Mouse (Mus musculus): Measurements from ENCODE around the gene Unc80. TPM values are rescaled to one million over a fixed set of nuclear protein-coding genes. Genes with fewer than 3 reads are reported as not detected.

Unc80 gene
- polyA plus RNA-seq, 1 experiment from 2014 or later: 1.2 TPM

DNA sequence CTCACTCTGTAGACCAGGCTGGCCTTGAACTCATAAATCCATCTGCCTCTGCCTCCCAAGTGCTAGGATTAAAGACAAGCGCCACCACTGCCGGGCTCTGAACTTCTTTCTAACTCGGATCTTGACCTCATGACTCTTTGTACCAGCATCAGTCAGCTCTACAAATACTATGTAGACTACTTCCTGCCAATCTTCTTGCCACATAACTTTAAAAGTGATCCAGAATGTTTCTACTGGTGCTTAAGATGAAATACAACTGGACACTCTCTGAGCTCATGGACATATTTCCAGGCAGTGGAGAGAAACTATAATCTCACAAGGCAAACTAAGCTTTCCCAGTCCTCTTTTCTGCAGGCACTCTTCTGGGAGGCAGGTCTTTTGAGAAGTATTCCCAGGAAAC lies 8.8 kb upstream of the Unc80 start:
- H3K4me3 ChIP-seq (ENCODE audit: low read depth, low read length): no peak overlapping the region
- 79% methylated on average over 3 of the region's 3 CpGs for WGBS
- H3K36me3 ChIP-seq (ENCODE audit: control insufficient read depth, insufficient read depth, low read length): no peaks in the 10 kb centered on the region

DNA sequence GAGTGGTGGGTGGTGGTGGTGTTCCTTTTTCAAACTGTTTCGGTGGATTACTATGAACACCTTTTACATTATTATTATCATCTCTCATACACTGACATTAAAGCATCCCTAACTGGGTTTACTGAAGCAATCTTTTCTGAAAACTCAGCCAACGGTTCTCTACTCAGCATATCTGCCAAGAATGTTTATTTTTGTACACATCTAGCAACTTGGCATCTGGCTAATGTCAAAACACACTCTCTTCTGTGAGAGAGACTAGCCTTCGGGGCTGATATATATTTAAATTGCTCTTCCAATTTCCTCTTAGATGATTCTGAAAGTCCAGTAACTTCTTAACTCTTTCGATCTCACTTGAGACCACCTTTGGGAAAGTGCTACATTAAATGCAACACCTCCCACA lies 7.3 kb upstream of the Unc80 start:
- WGBS: 84% methylated on average over 4 of the region's 4 CpGs
- Histone ChIP-seq H3K4me2 (ENCODE audit: low read length) (no peak overlapping the region), H3K27ac (ENCODE audit: low read depth, low read length) (no peak overlapping the region), H3K9ac (ENCODE audit: low read length) (no peak overlapping the region), H3K9me3 (replicated peaks; ENCODE audit: control insufficient read depth, low read length) (no peaks in the 10 kb centered on the region), H3K4me1 (ENCODE audit: control insufficient read depth, insufficient read depth, low read length) (no peaks in the 10 kb centered on the region), H3K36me3 (ENCODE audit: control insufficient read depth, insufficient read depth, low read length) (no peaks in the 10 kb centered on the region), H3K4me3 (ENCODE audit: low read depth, low read length) (no peak overlapping the region), H3K27me3 (replicated peaks; ENCODE audit: control insufficient read depth, insufficient read depth, low read length) (no peaks in the 10 kb centered on the region)
- no peak for ATAC-seq
- no peak for DNase-seq (ENCODE audit: low spot score)

More for the DNA sequence above, 8.8 kb upstream of the Unc80 start:
- H3K27ac ChIP-seq (ENCODE audit: low read depth, low read length): no peak overlapping the region
- H3K4me2 ChIP-seq (ENCODE audit: low read length): no peak overlapping the region
- H3K27me3 ChIP-seq (replicated peaks; ENCODE audit: control insufficient read depth, insufficient read depth, low read length): no peaks in the 10 kb centered on the region
- no peak for ATAC-seq
- no peaks in the 10 kb centered on the region for H3K4me1 ChIP-seq (ENCODE audit: control insufficient read depth, insufficient read depth, low read length)
- no peak overlapping the region for H3K9ac ChIP-seq (ENCODE audit: low read length)
- no peak for DNase-seq (ENCODE audit: low spot score)
- H3K9me3 ChIP-seq (replicated peaks; ENCODE audit: control insufficient read depth, low read length): no peaks in the 10 kb centered on the region

DNA sequence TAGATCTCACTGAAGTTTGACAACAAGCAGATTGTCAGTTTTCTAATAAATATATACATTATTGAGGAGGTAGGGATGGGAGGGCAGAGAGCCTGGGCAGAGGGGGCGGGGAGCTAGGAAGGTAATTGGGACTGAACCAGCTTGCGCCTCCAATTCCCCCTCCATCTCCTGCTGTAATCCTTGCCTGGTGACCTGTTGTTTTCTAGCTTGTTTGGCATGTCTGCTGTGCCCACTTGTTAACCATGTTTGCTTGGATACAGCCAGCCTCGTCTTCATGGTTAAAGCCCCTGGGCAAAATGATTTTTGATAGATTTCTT lies 495 bp downstream of the Unc80 start:
- peak overlapping the region; percentile 81 for H3K9ac ChIP-seq (ENCODE audit: low read length)
- DNase-seq (ENCODE audit: low spot score) (peak; percentile 27), ATAC-seq (peak; percentile 65)
- no peaks in the 10 kb centered on the region for H3K4me1 ChIP-seq (ENCODE audit: control insufficient read depth, insufficient read depth, low read length)
- H3K9me3 ChIP-seq (replicated peaks; ENCODE audit: control insufficient read depth, low read length): no peaks in the 10 kb centered on the region
- 14% methylated on average over 3 of the region's 3 CpGs for WGBS
- H3K4me3 ChIP-seq (ENCODE audit: low read depth, low read length): peak overlapping the region; percentile 66
- H3K4me2 ChIP-seq (ENCODE audit: low read length): peak overlapping the region; percentile 81
- no peaks in the 10 kb centered on the region for H3K27me3 ChIP-seq (replicated peaks; ENCODE audit: control insufficient read depth, insufficient read depth, low read length)
- no peak overlapping the region for H3K27ac ChIP-seq (ENCODE audit: low read depth, low read length)
- H3K36me3 ChIP-seq (ENCODE audit: control insufficient read depth, insufficient read depth, low read length): no peaks in the 10 kb centered on the region

DNA sequence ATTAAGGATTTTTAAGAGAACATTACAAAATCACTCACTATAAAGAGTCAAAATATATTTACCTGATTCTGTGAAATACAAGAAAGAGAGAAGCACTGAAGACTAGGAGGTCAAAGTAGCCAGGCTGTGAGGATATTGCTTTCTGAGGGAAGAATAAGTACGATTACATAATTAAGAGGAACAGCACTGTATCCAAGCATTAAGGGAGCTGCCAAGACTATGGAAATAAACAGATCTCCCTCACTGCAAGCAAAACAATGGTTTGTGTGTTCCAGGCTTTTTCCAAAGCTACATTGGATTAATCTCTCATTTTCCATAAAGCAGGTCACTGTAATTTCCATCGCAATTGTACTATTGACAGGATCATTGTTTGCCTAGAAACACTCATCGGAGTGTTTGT lies 14.6 kb downstream of the Unc80 start:
- H3K4me3 ChIP-seq (ENCODE audit: low read depth, low read length): no peak overlapping the region
- H3K27ac ChIP-seq (ENCODE audit: low read depth, low read length): no peak overlapping the region
- no peak overlapping the region for H3K4me2 ChIP-seq (ENCODE audit: low read length)
- no peak for ATAC-seq
- no peaks in the 10 kb centered on the region for H3K4me1 ChIP-seq (ENCODE audit: control insufficient read depth, insufficient read depth, low read length)
- DNase-seq (ENCODE audit: low spot score): no peak
- 85% methylated on average over 3 of the region's 3 CpGs for WGBS
- no peaks in the 10 kb centered on the region for H3K36me3 ChIP-seq (ENCODE audit: control insufficient read depth, insufficient read depth, low read length)
- H3K27me3 ChIP-seq (replicated peaks; ENCODE audit: control insufficient read depth, insufficient read depth, low read length): no peaks in the 10 kb centered on the region
- H3K9me3 ChIP-seq (replicated peaks; ENCODE audit: control insufficient read depth, low read length): no peaks in the 10 kb centered on the region
- no peak overlapping the region for H3K9ac ChIP-seq (ENCODE audit: low read length)

DNA sequence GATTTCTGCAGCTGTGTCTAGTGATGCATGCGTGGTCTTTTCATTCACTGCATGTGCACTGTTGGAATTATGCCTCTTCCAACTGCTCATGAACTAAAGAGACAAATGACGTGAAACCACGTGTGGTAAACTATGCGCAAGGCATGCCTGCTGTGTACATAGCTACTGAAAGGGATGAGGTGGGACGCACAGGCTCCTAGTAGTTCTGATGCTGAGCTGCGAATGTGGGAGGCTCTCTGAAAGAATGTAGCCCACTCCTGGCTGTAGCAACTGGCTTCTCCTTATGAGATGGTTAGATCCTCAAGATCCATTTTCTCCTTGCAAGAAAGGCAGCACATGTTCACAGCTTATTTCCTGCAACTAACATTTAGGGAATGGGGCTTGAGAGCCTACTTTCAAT lies 24.9 kb downstream of the Unc80 start:
- no peak overlapping the region for H3K9ac ChIP-seq (ENCODE audit: low read length)

DNA sequence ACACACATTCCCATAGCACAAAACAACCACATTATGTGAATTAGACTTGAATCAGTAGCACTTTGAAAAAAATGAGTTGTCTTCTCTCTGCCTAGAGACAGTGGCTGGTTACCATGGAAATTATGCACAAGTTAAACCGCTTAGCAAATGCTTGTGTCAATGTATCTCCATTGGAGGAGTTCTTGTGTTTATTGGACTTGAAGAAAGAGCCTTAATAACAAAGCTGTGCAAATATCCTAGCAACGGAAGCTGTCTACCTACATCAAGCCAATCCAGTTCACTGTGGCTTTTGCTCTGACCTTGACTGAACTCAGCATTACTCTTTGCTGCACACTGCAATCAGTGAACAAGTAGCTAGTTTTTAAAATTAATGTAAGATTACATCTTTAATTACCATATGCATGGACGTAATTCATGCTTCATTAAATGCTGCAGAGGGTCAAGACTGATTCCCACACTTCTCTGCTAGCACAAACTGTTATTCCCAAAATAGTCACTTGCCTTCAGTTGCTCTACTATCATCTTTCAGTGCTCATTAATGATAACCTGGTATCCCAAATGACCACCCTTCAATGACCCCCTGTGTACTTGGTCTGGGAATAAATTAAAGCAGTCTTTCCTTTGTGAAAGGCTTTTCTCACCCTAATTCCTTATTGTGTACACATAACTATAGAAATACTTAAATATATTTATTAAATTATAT lies 27.3 kb downstream of the Unc80 start:
- Histone ChIP-seq H3K27ac (ENCODE audit: low read depth, low read length) (no peak overlapping the region), H3K36me3 (ENCODE audit: control insufficient read depth, insufficient read depth, low read length) (no peaks in the 10 kb centered on the region), H3K4me2 (ENCODE audit: low read length) (no peak overlapping the region), H3K9ac (ENCODE audit: low read length) (no peak overlapping the region), H3K4me1 (ENCODE audit: control insufficient read depth, insufficient read depth, low read length) (peaks cover 3% of the 10 kb centered on the region; the same call in 1 of the 2 replicates), H3K27me3 (replicated peaks; ENCODE audit: control insufficient read depth, insufficient read depth, low read length) (no peaks in the 10 kb centered on the region), H3K4me3 (ENCODE audit: low read depth, low read length) (no peak overlapping the region), H3K9me3 (replicated peaks; ENCODE audit: control insufficient read depth, low read length) (no peaks in the 10 kb centered on the region)
- WGBS: 35% methylated on average over 3 of the region's 3 CpGs
- peak; percentile 67; the same call in 1 of the 2 replicates for ATAC-seq
- DNase-seq (ENCODE audit: low spot score): peak; percentile 63

More for the DNA sequence above, 24.9 kb downstream of the Unc80 start:
- Histone ChIP-seq H3K27me3 (replicated peaks; ENCODE audit: control insufficient read depth, insufficient read depth, low read length) (no peaks in the 10 kb centered on the region), H3K36me3 (ENCODE audit: control insufficient read depth, insufficient read depth, low read length) (no peaks in the 10 kb centered on the region), H3K4me2 (ENCODE audit: low read length) (no peak overlapping the region), H3K27ac (ENCODE audit: low read depth, low read length) (no peak overlapping the region), H3K4me3 (ENCODE audit: low read depth, low read length) (no peak overlapping the region), H3K9me3 (replicated peaks; ENCODE audit: control insufficient read depth, low read length) (no peaks in the 10 kb centered on the region), H3K4me1 (ENCODE audit: control insufficient read depth, insufficient read depth, low read length) (peaks cover 3% of the 10 kb centered on the region; the same call in 1 of the 2 replicates)
- ATAC-seq (no peak), DNase-seq (ENCODE audit: low spot score) (peak; percentile 5)
- 44% methylated on average over 6 of the region's 6 CpGs for WGBS

DNA sequence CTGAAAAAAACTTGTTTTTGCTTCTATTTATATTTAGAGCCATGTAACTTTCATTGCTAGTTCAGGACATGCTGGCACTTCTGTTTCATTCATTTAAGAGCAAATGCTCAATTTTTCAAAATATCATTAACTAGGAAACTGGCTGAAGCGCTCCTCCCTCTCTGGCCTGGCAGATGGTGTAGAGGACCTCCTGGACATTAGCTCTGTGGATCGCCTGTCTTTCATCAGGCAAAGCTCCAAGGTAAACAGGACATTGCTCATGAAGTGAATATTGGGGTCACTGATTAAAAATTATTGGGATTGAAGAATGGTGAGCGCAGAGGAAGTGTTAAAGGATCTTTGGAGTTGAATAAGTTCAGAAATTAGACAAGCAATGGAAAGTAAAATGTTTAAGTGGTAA lies 82.6 kb downstream of the Unc80 start:
- WGBS: 87% methylated on average over 3 of the region's 3 CpGs
- DNase-seq (ENCODE audit: low spot score) (no peak), ATAC-seq (no peak)
- H3K36me3 ChIP-seq (ENCODE audit: control insufficient read depth, insufficient read depth, low read length): no peaks in the 10 kb centered on the region
- no peak overlapping the region for H3K4me3 ChIP-seq (ENCODE audit: low read depth, low read length)
- no peak overlapping the region for H3K9ac ChIP-seq (ENCODE audit: low read length)
- no peaks in the 10 kb centered on the region for H3K4me1 ChIP-seq (ENCODE audit: control insufficient read depth, insufficient read depth, low read length)
- no peak overlapping the region for H3K27ac ChIP-seq (ENCODE audit: low read depth, low read length)
- H3K4me2 ChIP-seq (ENCODE audit: low read length): no peak overlapping the region
- H3K9me3 ChIP-seq (replicated peaks; ENCODE audit: control insufficient read depth, low read length): no peaks in the 10 kb centered on the region
- H3K27me3 ChIP-seq (replicated peaks; ENCODE audit: control insufficient read depth, insufficient read depth, low read length): no peaks in the 10 kb centered on the region

DNA sequence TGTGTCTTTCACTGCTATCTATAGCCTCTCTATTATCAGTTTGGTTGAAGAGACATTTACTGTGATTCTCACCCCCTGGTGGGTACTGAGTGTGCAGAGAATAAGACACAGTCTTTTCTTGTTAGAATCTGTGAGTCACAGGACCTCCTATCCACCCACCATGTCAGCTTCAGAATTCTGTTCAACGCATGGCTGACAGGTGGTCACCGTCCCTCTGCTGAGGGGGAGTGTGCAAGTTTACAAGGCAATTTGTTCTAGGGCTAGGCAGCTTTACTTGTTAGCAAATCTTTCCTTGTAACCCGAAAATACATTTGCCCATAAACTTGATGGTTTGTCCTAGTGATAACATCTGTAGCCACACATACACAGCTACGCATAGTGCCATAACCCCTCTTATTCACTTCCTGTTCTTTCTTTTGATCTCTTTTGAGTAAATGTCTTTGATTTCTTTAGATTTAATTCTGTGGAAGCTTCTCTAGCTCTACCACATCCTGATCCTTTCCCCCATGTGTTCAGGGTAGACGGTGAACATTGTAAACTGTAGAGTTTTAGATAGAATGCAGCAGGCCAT lies 84.3 kb downstream of the Unc80 start:
- Histone ChIP-seq H3K4me1 (ENCODE audit: control insufficient read depth, insufficient read depth, low read length) (no peaks in the 10 kb centered on the region), H3K9me3 (replicated peaks; ENCODE audit: control insufficient read depth, low read length) (no peaks in the 10 kb centered on the region), H3K9ac (ENCODE audit: low read length) (no peak overlapping the region), H3K27me3 (replicated peaks; ENCODE audit: control insufficient read depth, insufficient read depth, low read length) (no peaks in the 10 kb centered on the region), H3K27ac (ENCODE audit: low read depth, low read length) (no peak overlapping the region), H3K4me3 (ENCODE audit: low read depth, low read length) (no peak overlapping the region), H3K36me3 (ENCODE audit: control insufficient read depth, insufficient read depth, low read length) (no peaks in the 10 kb centered on the region), H3K4me2 (ENCODE audit: low read length) (no peak overlapping the region)
- DNase-seq (ENCODE audit: low spot score) (no peak), ATAC-seq (no peak)
- 77% methylated on average over 5 of the region's 5 CpGs for WGBS

DNA sequence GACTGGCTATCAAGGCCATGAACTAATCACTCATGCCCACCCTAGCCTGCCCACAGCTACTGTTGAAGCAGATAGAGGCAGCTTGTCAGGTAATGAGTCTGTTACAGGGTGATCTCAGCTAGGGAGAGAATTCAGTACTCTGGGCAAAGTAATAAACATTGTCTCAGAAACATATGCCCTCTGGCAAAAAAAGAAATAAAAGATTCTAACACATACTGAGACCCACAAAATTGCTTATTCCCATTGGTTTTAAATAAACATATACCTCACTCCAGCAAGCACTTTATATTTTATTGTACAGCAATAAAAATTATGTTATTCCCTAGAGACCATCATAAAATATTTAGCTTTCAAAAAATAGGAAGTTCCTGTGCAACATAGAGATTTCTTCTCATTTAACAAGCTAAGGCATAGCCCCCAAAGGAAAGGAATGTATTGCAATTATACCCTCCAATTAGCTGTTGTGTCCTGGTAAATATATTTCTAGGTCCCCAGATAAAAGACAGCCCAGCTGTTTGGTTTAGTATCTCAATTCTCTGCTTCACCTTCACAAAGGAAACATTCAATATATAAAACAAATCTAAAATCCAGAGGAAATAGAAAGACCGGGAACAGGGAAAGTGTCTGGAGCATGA lies 93.6 kb downstream of the Unc80 start:
- H3K27ac ChIP-seq (ENCODE audit: low read depth, low read length): no peak overlapping the region
- no peaks in the 10 kb centered on the region for H3K4me1 ChIP-seq (ENCODE audit: control insufficient read depth, insufficient read depth, low read length)
- H3K9ac ChIP-seq (ENCODE audit: low read length): no peak overlapping the region
- no peaks in the 10 kb centered on the region for H3K9me3 ChIP-seq (replicated peaks; ENCODE audit: control insufficient read depth, low read length)
- H3K36me3 ChIP-seq (ENCODE audit: control insufficient read depth, insufficient read depth, low read length): no peaks in the 10 kb centered on the region
- ATAC-seq: no peak
- no peaks in the 10 kb centered on the region for H3K27me3 ChIP-seq (replicated peaks; ENCODE audit: control insufficient read depth, insufficient read depth, low read length)
- no peak overlapping the region for H3K4me3 ChIP-seq (ENCODE audit: low read depth, low read length)
- no peak overlapping the region for H3K4me2 ChIP-seq (ENCODE audit: low read length)
- 84% methylated on average over 1 of the region's 1 CpGs for WGBS
- DNase-seq (ENCODE audit: low spot score): no peak
